Mouse (Mus musculus) layer of hippocampus, adult 9-10 months (tissue): ENCODE data around the gene Hist1h2bl.
"Not testable (repeated sequence)": the region's sequence is repeated elsewhere in the genome, so short reads cannot be mapped to it uniquely, and the experiment has no call there.

Experiments used
- DNase-seq: peaks from one replicate; pipeline ENCODE4 v3.0.0; 2022; ENCODE audit warnings: low spot score

Gene Hist1h2bl

DNA sequence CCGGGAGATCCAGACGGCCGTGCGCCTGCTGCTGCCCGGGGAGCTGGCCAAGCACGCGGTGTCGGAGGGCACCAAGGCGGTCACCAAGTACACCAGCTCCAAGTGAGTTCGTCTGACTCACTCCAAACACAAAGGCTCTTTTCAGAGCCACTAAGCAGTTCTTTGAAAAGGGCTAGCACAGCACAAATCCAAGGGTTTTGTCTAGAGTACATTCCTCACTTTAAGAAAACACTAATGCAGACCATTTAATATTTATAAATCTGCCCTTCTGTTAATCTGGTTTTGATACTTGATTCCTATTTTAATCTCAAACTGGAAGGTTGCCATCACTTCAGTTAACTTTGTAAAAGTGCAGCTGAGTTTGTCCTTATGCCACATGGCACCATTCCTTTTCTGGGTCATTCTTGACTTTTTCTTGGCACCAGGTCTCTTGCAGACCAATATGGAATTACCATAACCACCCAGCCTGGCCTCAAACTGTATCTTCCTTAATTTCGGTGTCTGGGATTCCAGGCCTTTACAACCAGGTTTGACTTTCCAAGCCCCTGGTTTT is 6.5 kb upstream of the Hist1h2bl start:
- no peak for DNase-seq

DNA sequence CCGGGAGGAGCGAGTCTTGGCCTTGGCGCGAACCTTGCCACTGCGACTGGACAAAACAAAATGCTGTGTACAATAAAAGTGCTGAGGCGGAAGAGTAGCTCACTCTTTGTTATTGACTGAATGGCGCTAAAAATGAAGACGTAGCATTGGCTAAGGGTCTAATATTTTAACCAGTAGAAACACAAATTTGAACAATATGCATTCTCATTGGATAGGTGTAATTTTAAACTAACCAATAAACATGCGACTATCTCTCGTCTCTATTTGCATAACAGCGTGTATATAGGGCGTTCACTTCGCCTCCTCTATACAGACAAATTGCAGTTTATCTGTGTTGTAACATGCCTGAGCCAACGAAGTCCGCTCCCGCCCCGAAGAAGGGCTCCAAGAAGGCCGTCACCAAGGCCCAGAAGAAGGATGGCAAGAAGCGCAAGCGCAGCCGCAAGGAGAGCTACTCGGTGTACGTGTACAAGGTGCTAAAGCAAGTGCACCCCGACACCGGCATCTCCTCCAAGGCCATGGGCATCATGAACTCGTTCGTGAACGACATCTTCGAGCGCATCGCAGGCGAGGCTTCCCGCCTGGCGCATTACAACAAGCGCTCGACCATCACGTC is 5.9 kb upstream of the Hist1h2bl start, which contains the start of gene Hist1h2bm:
Gene Hist1h2bm (plus strand): TSS at position 288 of the 616 bp plus-strand sequence.
- peak; percentile 90 for DNase-seq

DNA sequence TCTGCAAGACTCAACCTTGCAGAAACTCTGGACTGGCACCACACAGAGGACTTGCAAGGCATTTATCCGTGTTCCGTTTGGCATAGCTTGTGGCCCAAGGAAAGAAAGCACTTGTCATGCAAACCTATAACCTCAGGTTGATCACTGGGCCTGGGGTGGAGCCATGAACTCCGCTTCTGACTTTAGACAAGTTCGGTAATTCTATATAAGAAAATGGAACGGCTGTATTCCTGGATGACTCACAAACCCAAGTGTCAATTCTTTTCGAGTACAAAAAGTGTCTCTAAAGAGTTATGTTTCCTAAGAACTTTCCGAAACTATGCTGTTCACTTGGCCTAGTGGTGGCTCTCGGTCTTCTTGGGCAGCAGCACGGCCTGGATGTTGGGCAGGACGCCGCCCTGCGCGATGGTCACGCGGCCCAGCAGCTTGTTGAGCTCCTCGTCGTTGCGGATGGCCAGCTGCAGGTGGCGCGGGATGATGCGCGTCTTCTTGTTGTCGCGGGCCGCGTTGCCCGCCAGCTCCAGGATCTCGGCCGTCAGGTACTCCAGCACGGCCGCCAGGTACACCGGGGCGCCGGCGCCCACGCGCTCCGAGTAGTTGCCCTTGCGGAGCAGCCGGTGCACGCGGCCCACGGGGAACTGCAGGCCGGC is 5.3 kb upstream of the Hist1h2bl start:
- DNase-seq: not testable (repeated sequence)

DNA sequence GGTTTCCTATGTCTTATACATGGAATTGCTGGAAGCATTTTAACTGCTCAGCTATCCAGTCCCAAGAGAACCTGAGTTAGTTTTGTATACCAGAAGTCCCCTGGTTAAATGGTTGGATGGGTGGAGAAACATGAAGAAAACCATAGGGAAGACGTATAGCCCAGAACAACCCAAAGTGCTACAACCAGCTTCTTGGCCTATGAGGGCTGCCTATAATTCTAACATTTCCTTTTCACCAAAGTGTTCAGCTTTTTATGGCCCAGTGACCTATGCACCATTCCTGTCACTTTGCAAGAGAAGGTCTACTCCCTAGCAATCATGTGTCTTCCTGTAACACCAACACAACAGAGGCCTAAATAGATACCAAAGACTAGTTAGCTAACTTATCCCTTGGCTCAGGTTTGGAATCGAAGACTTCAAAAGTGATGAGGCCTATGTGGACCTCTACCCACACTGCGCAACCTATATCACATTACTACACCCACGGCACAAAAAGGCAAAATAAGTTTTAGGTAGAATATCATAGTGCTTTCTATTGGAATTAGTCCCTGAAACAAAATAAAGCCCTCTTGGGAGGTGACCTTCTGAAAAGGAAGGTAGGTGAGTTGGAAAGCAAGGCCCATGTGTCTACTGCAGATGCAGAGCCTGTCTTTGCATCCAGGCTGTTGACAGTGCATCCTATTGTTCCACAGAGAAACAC is 2.6 kb upstream of the Hist1h2bl start:
- DNase-seq: no peak

GRCm38 (mm10) chr13:21717397-21718357 is 1.7 kb upstream of the Hist1h2bl start, which contains the start of gene Hist1h3h:
Gene Hist1h3h (plus strand): TSS chr13:21717659.
- DNase-seq: peak; percentile 89

- DNase-seq: not testable (repeated sequence)
Observed at GRCm38 (mm10) chr13:21716540-21717391, 823 bp upstream of the Hist1h2bl start.

DNA sequence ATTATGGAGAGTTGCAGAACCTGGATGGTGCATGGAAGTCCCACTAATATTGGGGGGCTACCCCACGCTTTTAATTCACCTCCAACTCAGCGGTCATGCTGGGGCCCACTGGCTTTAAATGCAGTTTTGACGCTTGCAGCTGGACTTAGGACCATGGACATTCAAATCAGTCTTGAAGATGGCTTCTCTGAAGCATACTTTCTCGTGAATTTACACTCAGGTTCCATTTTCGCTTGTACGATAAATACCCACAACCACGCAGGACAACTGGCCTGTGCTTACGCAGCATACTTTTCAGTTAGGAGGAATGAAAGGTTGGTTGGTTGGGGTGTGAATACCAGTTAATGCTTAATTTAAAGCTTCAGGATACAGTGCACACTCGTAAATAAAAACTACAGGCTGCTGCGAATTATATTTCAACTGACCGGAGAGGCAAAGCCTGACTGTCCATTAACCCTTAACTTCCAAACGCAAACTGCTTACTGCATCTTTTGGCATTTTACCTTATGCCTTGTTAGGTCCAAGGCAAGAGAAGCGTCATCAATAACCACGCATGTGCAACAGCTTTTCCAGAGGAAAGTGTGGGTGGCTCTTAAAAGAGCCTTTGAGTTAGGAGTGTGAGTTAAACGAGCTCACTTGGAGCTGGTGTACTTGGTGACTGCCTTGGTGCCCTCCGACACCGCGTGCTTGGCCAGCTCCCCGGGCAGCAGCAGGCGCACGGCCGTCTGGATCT is 646 bp downstream of the Hist1h2bl start:
- no peak for DNase-seq

- DNase-seq: no peak
Observed at GRCm38 (mm10) chr13:21714725-21715124, 1.2 kb downstream of the Hist1h2bl start.

DNA sequence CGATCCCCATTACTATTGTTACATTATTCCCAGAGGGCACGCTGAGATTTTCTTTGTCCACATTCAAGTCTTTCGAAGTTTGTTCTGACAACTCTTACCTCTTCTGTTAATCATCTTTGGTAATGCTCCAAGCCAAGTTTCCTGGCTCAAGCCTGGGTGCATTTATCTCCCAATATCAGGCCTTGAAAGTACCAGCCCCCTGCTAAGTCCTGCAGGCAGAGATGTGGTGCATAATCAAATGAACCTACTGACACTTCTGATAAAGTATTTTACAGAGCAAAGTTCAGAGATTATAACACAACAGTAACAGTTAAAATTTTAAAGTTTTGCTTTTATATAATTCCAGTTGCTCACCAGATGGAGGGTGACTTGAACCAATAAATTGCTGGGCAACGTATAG is 4.2 kb downstream of the Hist1h2bl start:
- DNase-seq: no peak

GRCm38 (mm10) chr13:21710821-21711525 is 5.0 kb downstream of the Hist1h2bl start:
- peak; percentile 78 for DNase-seq

- DNase-seq: peak; percentile 92
Observed at GRCm38 (mm10) chr13:21710031-21710711, 5.8 kb downstream of the Hist1h2bl start.

- DNase-seq: no peak
Observed at GRCm38 (mm10) chr13:21706669-21707068, 9.3 kb downstream of the Hist1h2bl start.

- DNase-seq: no peak
Observed at GRCm38 (mm10) chr13:21697811-21698210, 18.1 kb downstream of the Hist1h2bl start, which contains the start of gene Olfr1359. Gene Olfr1359 (plus strand): TSS chr13:21698111.

DNA sequence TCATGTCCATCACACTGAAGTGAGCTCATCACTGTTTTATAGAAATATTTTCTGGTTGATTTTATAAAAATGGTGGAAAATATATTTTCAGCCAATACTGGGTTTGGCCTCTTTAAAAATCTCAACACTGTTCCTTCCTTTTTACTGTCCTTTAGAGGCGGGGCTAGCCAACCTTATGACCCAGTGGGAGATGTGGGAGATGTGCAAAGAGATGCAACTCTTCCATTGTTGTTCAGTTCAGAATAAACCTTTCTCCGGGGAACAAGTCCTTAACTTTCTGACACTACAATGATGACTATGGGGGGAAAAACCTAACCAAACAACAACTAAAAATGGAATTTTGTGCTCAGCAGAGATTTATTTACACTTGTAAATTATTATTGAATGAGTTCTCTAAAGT is 38.6 kb downstream of the Hist1h2bl start, which contains the start of gene Olfr1360:
Gene Olfr1360 (minus strand): TSS at position 101 of the 400 bp plus-strand sequence.
- no peak for DNase-seq
